In the genomic region with DNA sequence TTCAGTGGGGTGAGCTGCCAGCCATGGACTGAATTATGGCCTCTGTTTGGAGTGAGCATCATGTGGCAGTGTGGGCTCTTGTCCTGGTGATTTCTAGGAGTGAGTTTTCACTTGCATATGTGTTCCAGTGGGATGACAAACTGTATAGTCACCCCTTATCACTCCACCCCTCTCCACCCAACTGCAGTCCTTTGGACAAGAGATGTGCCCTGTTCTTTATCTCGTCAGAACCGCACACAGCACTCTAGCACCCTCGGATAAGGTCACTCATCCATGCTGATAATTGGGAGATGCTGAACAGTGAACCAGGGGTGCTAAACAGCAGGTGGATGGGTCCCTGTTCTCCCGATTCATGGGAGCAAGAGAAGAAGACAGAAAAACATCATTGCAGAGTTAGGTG, we compare ENCODE assay signal across 26 mouse cellular contexts. TPM values are rescaled to one million over a fixed set of nuclear protein-coding genes. Genes with fewer than 3 reads are reported as not detected.
DNase-seq lines count a peak whose midpoint lies in the region; ATAC-seq lines count a peak whose summit lies in the region.
"Had no signal": no experiment of that assay in that cellular context is flagged by ENCODE, and none has a peak within 500 bp of the region (broad histone marks: within the 10 kb centered on the region; RNA-seq: fewer than 3 reads in every experiment).

No protein-coding gene starts in this region.

- WGBS in heart, embryonic 11.5 days (ENCODE audit: insufficient replicate concordance) = 47% methylated on average over 4 of the region's 4 CpGs
- WGBS in liver, embryonic 12.5 days (ENCODE audit: insufficient replicate concordance) = 23% methylated on average over 4 of the region's 4 CpGs
- WGBS in forebrain, embryonic 14.5 days = 92% methylated on average over 4 of the region's 4 CpGs

- H3K27ac ChIP-seq in heart, embryonic 11.5 days (ENCODE audit: low read depth, low read length) = peak overlapping the region; percentile 51; the same call in 1 of the 2 replicates
- H3K27ac ChIP-seq in liver, embryonic 12.5 days = peak overlapping the region; percentile 94
- no peak overlapping the region for H3K27ac ChIP-seq in forebrain, embryonic 14.5 days (ENCODE audit: low read depth, low read length)
- H3K27ac ChIP-seq: forebrain, embryonic 13.5 days; heart, embryonic 15.5 days; hindbrain, embryonic 14.5 days; kidney, postnatal 0 days; midbrain, embryonic 13.5 days had no signal

- H3K4me2 ChIP-seq in heart, embryonic 11.5 days = 0 out of 2 replicates have a peak overlapping the region, but pooled peaks have one; percentile 3
- H3K4me2 ChIP-seq in liver, embryonic 12.5 days = peak overlapping the region; percentile 69
- H3K4me2 ChIP-seq in forebrain, embryonic 14.5 days (ENCODE audit: low read length) = no peak overlapping the region
- H3K4me2 ChIP-seq: forebrain, embryonic 13.5 days; heart, embryonic 15.5 days; hindbrain, embryonic 14.5 days; midbrain, embryonic 13.5 days had no signal

- ATAC-seq in heart, embryonic 11.5 days (replicated peaks; ENCODE audit: insufficient number of reproducible peaks, low FRiP score, low TSS enrichment) = peak; percentile 70; the same call in 1 of the 2 replicates
- peak; percentile 93 for ATAC-seq in liver, embryonic 12.5 days
- peak; percentile 43 for ATAC-seq in megakaryocyte progenitor cell, adult 5-6 weeks (replicated peaks; ENCODE audit: poor library complexity)
- no peak for ATAC-seq in forebrain, embryonic 14.5 days
- ATAC-seq: activated CD4-positive, CD25-positive, alpha-beta regulatory T cell, adult 4 months; CD4-positive, CD25-positive, alpha-beta regulatory T cell, adult 4 months; forebrain, embryonic 13.5 days; inflammation-experienced regulatory T-cells, adult 6 months; midbrain, embryonic 13.5 days had no signal

- H3K27me3 ChIP-seq in heart, embryonic 11.5 days (ENCODE audit: control insufficient read depth, insufficient read depth, low read length) = no peaks in the 10 kb centered on the region
- no peaks in the 10 kb centered on the region for H3K27me3 ChIP-seq in liver, embryonic 12.5 days (replicated peaks)
- H3K27me3 ChIP-seq in forebrain, embryonic 14.5 days (replicated peaks; ENCODE audit: control insufficient read depth, insufficient read depth, low read length) = no peaks in the 10 kb centered on the region
- H3K27me3 ChIP-seq: forebrain, embryonic 13.5 days; heart, embryonic 15.5 days; midbrain, embryonic 13.5 days had no signal

- no peak overlapping the region for H3K4me3 ChIP-seq in heart, embryonic 11.5 days (ENCODE audit: low read depth, low read length)
- peak overlapping the region; percentile 38 for H3K4me3 ChIP-seq in liver, embryonic 12.5 days
- no peak overlapping the region for H3K4me3 ChIP-seq in forebrain, embryonic 14.5 days (ENCODE audit: low read depth, low read length)
- H3K4me3 ChIP-seq: forebrain, embryonic 13.5 days; heart, embryonic 15.5 days; midbrain, embryonic 13.5 days had no signal

- no peaks in the 10 kb centered on the region for H3K36me3 ChIP-seq in heart, embryonic 11.5 days (ENCODE audit: control insufficient read depth, insufficient read depth, low read length)
- peaks cover 3% of the 10 kb centered on the region; the same call in 1 of the 2 replicates for H3K36me3 ChIP-seq in liver, embryonic 12.5 days
- H3K36me3 ChIP-seq in forebrain, embryonic 14.5 days (ENCODE audit: control insufficient read depth, insufficient read depth, low read length) = no peaks in the 10 kb centered on the region
- H3K36me3 ChIP-seq: heart, embryonic 15.5 days had no signal

- DNase-seq in heart, adult 8-10 months (ENCODE audit: low spot score) = no peak
- peak; percentile 77 for DNase-seq in c-Kit-positive CD71-positive TER-119-positive erythroid progenitor cells, embryonic 14.5 days (ENCODE audit: low spot score)
- no peak for DNase-seq in forebrain, embryonic 14.5 days (ENCODE audit: low spot score)
- DNase-seq in spleen, postnatal 4 days (ENCODE audit: low spot score in 2 of 2) = no peak
- no peak for DNase-seq in urinary bladder, adult 18-20 months (ENCODE audit: low spot score in 2 of 2)
- DNase-seq: adrenal gland, adult 8-10 months; cerebellum, adult 9-11 months; gastrocnemius, postnatal 10 days; heart, postnatal 4 days; kidney, adult 2 months; layer of hippocampus, adult 9-11 months; lung, adult 18-20 months; lung, postnatal 14 days; right cerebral cortex, postnatal 14 days; thymus, postnatal 25 days had no signal

- peaks cover 10% of the 10 kb centered on the region for H3K4me1 ChIP-seq in heart, embryonic 11.5 days (ENCODE audit: control insufficient read depth, insufficient read depth, low read length)
- peaks cover 82% of the 10 kb centered on the region for H3K4me1 ChIP-seq in liver, embryonic 12.5 days
- no peaks in the 10 kb centered on the region for H3K4me1 ChIP-seq in forebrain, embryonic 14.5 days (ENCODE audit: control insufficient read depth, insufficient read depth, low read length)

- H3K9ac ChIP-seq in heart, embryonic 11.5 days (ENCODE audit: low read depth, low read length) = no peak overlapping the region
- H3K9ac ChIP-seq in liver, embryonic 12.5 days = peak overlapping the region; percentile 63
- H3K9ac ChIP-seq in forebrain, embryonic 14.5 days (ENCODE audit: low read length) = no peak overlapping the region
- H3K9ac ChIP-seq: forebrain, embryonic 13.5 days; heart, embryonic 15.5 days; hindbrain, embryonic 14.5 days; midbrain, embryonic 13.5 days had no signal

- H3K9me3 ChIP-seq in heart, embryonic 11.5 days (replicated peaks; ENCODE audit: control insufficient read depth, low read length) = no peaks in the 10 kb centered on the region
- H3K9me3 ChIP-seq in liver, embryonic 12.5 days (replicated peaks) = no peaks in the 10 kb centered on the region
- no peaks in the 10 kb centered on the region for H3K9me3 ChIP-seq in forebrain, embryonic 14.5 days (replicated peaks; ENCODE audit: control insufficient read depth, low read length)
- H3K9me3 ChIP-seq: forebrain, embryonic 13.5 days; heart, embryonic 15.5 days; midbrain, embryonic 13.5 days had no signal

RNA-seq across cellular contexts. Expression of a gene that starts 3.6 kb away (rescaled TPM):
- polyA plus RNA-seq in heart, embryonic 11.5 days (2014; fragmentation: Nextera tagmentation; extraction: Ambion mirVana) = 4.8 and 5.6 TPM in 2 replicates
- 1 to 10 TPM in 3 of 4 experiments, under 1 TPM in 1; 0.90 to 1.5 (median 1.0) TPM for total RNA-seq in heart, adult 8-10 months (2022)
- polyA plus RNA-seq in liver, embryonic 12.5 days (2016; fragmentation: Nextera tagmentation; extraction: Ambion mirVana) = 4.1 and 4.6 TPM in 2 replicates
- 8.0 and 10.8 TPM in 2 replicates for total RNA-seq in megakaryocyte progenitor cell, adult 5-6 weeks (2015)
- total RNA-seq in megakaryocyte progenitor cell, adult 5-6 weeks (2017) = 7.0 and 8.9 TPM in 2 replicates
- polyA plus RNA-seq in forebrain, embryonic 14.5 days (2014; fragmentation: Nextera tagmentation; extraction: Ambion mirVana) = 23.5 and 27.6 TPM in 2 replicates

RNA-seq across cellular contexts. Expression of a gene that starts 19.6 kb away (rescaled TPM):
- 22.6 and 25.3 TPM in 2 replicates for polyA plus RNA-seq in heart, embryonic 11.5 days (2014; fragmentation: Nextera tagmentation; extraction: Ambion mirVana)
- total RNA-seq in heart, adult 8-10 months (2022) = 1 to 10 TPM; 3.6 to 4.3 (median 4.0) TPM
- 24.4 and 26.8 TPM in 2 replicates for polyA plus RNA-seq in liver, embryonic 12.5 days (2016; fragmentation: Nextera tagmentation; extraction: Ambion mirVana)
- total RNA-seq in megakaryocyte progenitor cell, adult 5-6 weeks (2015) = 42.3 and 45.4 TPM in 2 replicates
- total RNA-seq in megakaryocyte progenitor cell, adult 5-6 weeks (2017) = 5.6 TPM in 2 replicates
- polyA plus RNA-seq in forebrain, embryonic 14.5 days (2014; fragmentation: Nextera tagmentation; extraction: Ambion mirVana) = 9.0 and 9.2 TPM in 2 replicates

RNA-seq across cellular contexts. Expression of a gene that starts 19.7 kb away (rescaled TPM):
- 5.8 and 6.6 TPM in 2 replicates for polyA plus RNA-seq in heart, embryonic 11.5 days (2014; fragmentation: Nextera tagmentation; extraction: Ambion mirVana)
- 10 to 100 TPM; 10.6 to 14.9 (median 13.5) TPM for total RNA-seq in heart, adult 8-10 months (2022)
- polyA plus RNA-seq in liver, embryonic 12.5 days (2016; fragmentation: Nextera tagmentation; extraction: Ambion mirVana) = 3.6 and 4.3 TPM in 2 replicates
- total RNA-seq in megakaryocyte progenitor cell, adult 5-6 weeks (2015) = 14.0 and 14.9 TPM in 2 replicates
- 16.7 and 22.1 TPM in 2 replicates for total RNA-seq in megakaryocyte progenitor cell, adult 5-6 weeks (2017)
- polyA plus RNA-seq in forebrain, embryonic 14.5 days (2014; fragmentation: Nextera tagmentation; extraction: Ambion mirVana) = 4.0 and 5.5 TPM in 2 replicates
